Mouse (Mus musculus) layer of hippocampus, adult 18-20 months (tissue): ENCODE measurements around the gene Olfr402. TPM values are rescaled to one million over a fixed set of nuclear protein-coding genes. Genes with fewer than 3 reads are reported as not detected.
"Not testable (repeated sequence)": the region's sequence is repeated elsewhere in the genome, so short reads cannot be mapped to it uniquely, and the experiment has no call there.

Experiments
- DNase-seq, 2 experiments: peaks; one replicate each; pipeline ENCODE4 v3.0.0; 2022; ENCODE audit warnings: low spot score in 2 of 2
- long read RNA-seq: library from polyadenylated mRNA; stranded (forward); transcript quantifications from one replicate; pipeline ENCODE4 v2.0.0, GENCODE M21; 2021
- total RNA-seq, 2 experiments: library from RNA; stranded (reverse); gene quantifications; 2 replicates each; pipeline ENCODE4 v1.2.3; 2021

The Olfr402 gene
- total RNA-seq = not detected
- long read RNA-seq = 0 reads

GRCm38 (mm10) chr11:74153229-74153628 is at the start of gene Olfr402:
Gene Olfr402, plus strand, starts transcription at chr11:74153529.
- DNase-seq = no peak

- DNase-seq = no peak
Observed at GRCm38 (mm10) chr11:74105066-74105465, 48.3 kb upstream of the Olfr402 start.

GRCm38 (mm10) chr11:74113412-74113811 is 39.9 kb upstream of the Olfr402 start, which contains the start of gene Olfr401:
Gene Olfr401, plus strand, starts transcription at chr11:74113712.
- DNase-seq = no peak

- DNase-seq = not testable (repeated sequence)
Observed at GRCm38 (mm10) chr11:74140001-74140400, 13.3 kb upstream of the Olfr402 start.

- no peak for DNase-seq
Observed at GRCm38 (mm10) chr11:74145866-74146265, 7.5 kb upstream of the Olfr402 start.

- no peak for DNase-seq
Observed at GRCm38 (mm10) chr11:74168771-74169170, 15.4 kb downstream of the Olfr402 start.

- no peak for DNase-seq
Observed at GRCm38 (mm10) chr11:74183168-74183567, 29.8 kb downstream of the Olfr402 start.

GRCm38 (mm10) chr11:74183745-74184144 is 30.4 kb downstream of the Olfr402 start:
- no peak for DNase-seq

GRCm38 (mm10) chr11:74185949-74186348 is 32.6 kb downstream of the Olfr402 start, which contains the start of gene Olfr403:
Gene Olfr403, plus strand, starts transcription at chr11:74186249.
- no peak for DNase-seq

Other genes with a start within 250 kb of the Olfr402 start
- not detected for gene Olfr395, start 244.2 kb upstream of the Olfr402 start, total RNA-seq
- not detected for gene Olfr23, start 216.9 kb upstream of the Olfr402 start, total RNA-seq
- not detected for gene Olfr397, start 192.7 kb upstream of the Olfr402 start, total RNA-seq
- not detected for gene Olfr398, start 163.1 kb upstream of the Olfr402 start, total RNA-seq
- not detected for gene Olfr139, start 97.0 kb upstream of the Olfr402 start, total RNA-seq
- not detected for gene Olfr399, start 96.9 kb upstream of the Olfr402 start, total RNA-seq
- gene Zfp616, start 83.6 kb upstream of the Olfr402 start, total RNA-seq = not detected
- not detected for gene Olfr401, start 39.8 kb upstream of the Olfr402 start, total RNA-seq
- gene Olfr403, start 32.7 kb downstream of the Olfr402 start, total RNA-seq = not detected
- gene Olfr43, start 57.9 kb downstream of the Olfr402 start, total RNA-seq = not detected
- gene Olfr406, start 106.3 kb downstream of the Olfr402 start, total RNA-seq = not detected
- not detected for gene Olfr59, start 130.2 kb downstream of the Olfr402 start, total RNA-seq
- not detected for gene Olfr410, start 184.5 kb downstream of the Olfr402 start, total RNA-seq
- not detected for gene Olfr411, start 199.1 kb downstream of the Olfr402 start, total RNA-seq
- gene Olfr412, start 208.5 kb downstream of the Olfr402 start, total RNA-seq = not detected